Mouse (Mus musculus): Measurements from ENCODE around the gene Dram2. TPM values are rescaled to one million over a fixed set of nuclear protein-coding genes. Genes with fewer than 3 reads are reported as not detected.

The Dram2 gene
- polyA plus RNA-seq, 1 experiment: 28.3 TPM

DNA sequence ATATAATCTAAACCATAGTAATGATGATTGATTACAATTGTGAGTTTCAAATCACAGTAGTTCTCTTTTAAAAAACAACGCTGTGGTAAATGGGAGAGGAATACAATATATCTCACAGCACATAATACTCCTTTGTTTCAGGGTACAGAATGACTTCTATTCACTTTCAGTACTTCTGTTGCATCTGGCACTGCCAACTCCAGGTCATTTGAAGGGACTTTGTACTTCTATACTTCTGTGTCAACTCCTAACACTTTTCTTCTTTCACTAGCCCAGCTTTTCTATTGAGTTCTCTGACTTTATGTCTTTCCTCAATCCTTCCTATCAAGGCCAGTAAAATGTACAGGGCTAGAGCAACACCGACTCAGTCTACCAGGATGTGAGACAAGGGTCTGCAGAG is 21.2 kb upstream of the Dram2 start:
- no peak for TF ChIP-seq POLR2A (IDR thresholded peaks at IDR 0.05; ENCODE audit: control insufficient read depth, extremely low read depth, insufficient read depth, low read length, poor library complexity)
- TF ChIP-seq CTCF (IDR thresholded peaks at IDR 0.05; ENCODE audit: borderline replicate concordance, control insufficient read depth, extremely low read depth, insufficient read depth, low read length, poor library complexity): no peak
- Histone ChIP-seq H3K36me3 (ENCODE audit: control insufficient read depth, insufficient read depth, low read length) (no peaks in the 10 kb centered on the region), H3K27me3 (ENCODE audit: control insufficient read depth, insufficient read depth, low read length) (no peaks in the 10 kb centered on the region), H3K4me3 (ENCODE audit: control insufficient read depth, insufficient read depth, low read length) (no peak overlapping the region), H3K27ac (ENCODE audit: control insufficient read depth, insufficient read depth, low read length) (no peak overlapping the region), H3K4me1 (replicated peaks; ENCODE audit: control insufficient read depth, insufficient read depth, low read length) (no peaks in the 10 kb centered on the region; the same call in 1 of the 2 replicates)
- whole genome bisulfite sequencing: 99% methylated on average over 2 of the region's 2 CpGs
- no peak for DNase-seq

DNA sequence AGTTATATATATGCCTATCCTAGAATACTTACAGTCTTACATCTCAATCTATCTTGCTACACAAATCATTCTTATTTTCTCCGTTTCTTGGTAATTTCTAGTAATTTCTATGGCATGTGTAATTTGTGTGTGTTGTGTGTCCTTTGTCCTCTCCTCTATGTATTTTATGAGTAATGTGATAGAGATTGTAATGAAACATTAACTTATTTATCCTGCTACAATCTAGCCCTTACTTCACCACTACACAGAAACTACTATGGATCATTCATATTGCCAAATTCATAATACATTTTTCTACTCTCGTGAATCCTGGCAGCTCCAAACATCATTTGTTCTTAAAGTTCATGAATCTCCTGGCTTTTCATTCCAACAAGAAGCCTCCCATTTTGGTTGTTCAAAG is 19.6 kb upstream of the Dram2 start:
- no peaks in the 10 kb centered on the region; the same call in 1 of the 2 replicates for H3K4me1 ChIP-seq (replicated peaks; ENCODE audit: control insufficient read depth, insufficient read depth, low read length)
- no peaks in the 10 kb centered on the region for H3K36me3 ChIP-seq (ENCODE audit: control insufficient read depth, insufficient read depth, low read length)
- no peaks in the 10 kb centered on the region for H3K27me3 ChIP-seq (ENCODE audit: control insufficient read depth, insufficient read depth, low read length)
- WGBS: 97% methylated on average over 2 of the region's 2 CpGs
- no peak overlapping the region for H3K4me3 ChIP-seq (ENCODE audit: control insufficient read depth, insufficient read depth, low read length)
- DNase-seq: no peak
- TF ChIP-seq POLR2A (IDR thresholded peaks at IDR 0.05; ENCODE audit: control insufficient read depth, extremely low read depth, insufficient read depth, low read length, poor library complexity): no peak
- TF ChIP-seq CTCF (IDR thresholded peaks at IDR 0.05; ENCODE audit: borderline replicate concordance, control insufficient read depth, extremely low read depth, insufficient read depth, low read length, poor library complexity): no peak
- no peak overlapping the region for H3K27ac ChIP-seq (ENCODE audit: control insufficient read depth, insufficient read depth, low read length)

DNA sequence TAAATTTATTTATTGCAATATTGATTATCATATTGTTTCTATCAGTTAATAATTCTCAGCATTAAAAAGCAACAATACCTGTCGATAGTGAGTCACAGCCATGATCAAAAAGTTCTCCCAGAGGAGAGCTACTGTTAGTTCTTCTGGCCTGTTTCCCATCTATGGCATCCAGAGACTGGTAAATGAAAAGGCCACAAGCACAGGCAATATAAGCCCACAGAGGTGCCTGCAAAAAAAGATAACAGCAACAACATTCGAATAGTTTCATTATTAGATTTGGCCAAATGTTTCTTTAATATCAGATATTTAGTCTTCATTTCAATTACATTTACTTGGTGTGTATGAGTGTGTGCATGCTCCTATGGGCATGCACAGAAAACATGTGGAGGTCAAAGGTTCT is 14.3 kb upstream of the Dram2 start:
- no peak overlapping the region for H3K4me3 ChIP-seq (ENCODE audit: control insufficient read depth, insufficient read depth, low read length)
- no peaks in the 10 kb centered on the region for H3K4me1 ChIP-seq (replicated peaks; ENCODE audit: control insufficient read depth, insufficient read depth, low read length)
- no peaks in the 10 kb centered on the region for H3K27me3 ChIP-seq (ENCODE audit: control insufficient read depth, insufficient read depth, low read length)
- H3K27ac ChIP-seq (ENCODE audit: control insufficient read depth, insufficient read depth, low read length): no peak overlapping the region
- peaks cover 13% of the 10 kb centered on the region for H3K36me3 ChIP-seq (ENCODE audit: control insufficient read depth, insufficient read depth, low read length)
- 91% methylated on average over 2 of the region's 2 CpGs for WGBS
- DNase-seq: no peak
- TF ChIP-seq POLR2A (IDR thresholded peaks at IDR 0.05; ENCODE audit: control insufficient read depth, extremely low read depth, insufficient read depth, low read length, poor library complexity): no peak
- no peak for TF ChIP-seq CTCF (IDR thresholded peaks at IDR 0.05; ENCODE audit: borderline replicate concordance, control insufficient read depth, extremely low read depth, insufficient read depth, low read length, poor library complexity)

DNA sequence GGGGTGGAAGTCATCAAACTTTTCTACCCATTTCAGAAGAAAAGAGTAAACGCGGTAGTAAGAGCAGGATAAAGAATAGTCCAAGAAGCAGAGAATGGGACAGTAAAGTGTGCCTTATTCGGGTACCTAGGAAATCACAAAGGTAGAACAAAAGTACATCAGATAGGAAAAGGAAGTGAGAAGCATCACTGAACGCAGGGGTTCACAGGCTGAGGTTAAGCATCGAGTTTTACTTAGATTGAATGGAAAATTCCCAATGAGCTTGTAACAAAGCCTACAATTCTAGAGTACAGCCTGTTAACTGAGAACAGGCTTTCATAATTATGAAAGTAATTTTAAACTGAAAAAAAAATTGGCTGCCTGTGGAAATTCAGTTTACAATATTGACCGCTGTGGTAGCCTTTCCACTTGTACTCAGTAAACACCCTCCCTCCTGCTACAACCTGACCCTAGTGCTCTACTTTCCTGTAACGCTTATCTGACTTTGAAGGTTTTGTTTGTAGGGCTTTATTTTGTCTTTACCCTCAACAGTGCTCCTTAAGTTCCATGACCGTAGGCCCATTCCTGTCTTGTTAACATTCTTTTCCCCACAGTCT is 2.8 kb upstream of the Dram2 start:
- TF ChIP-seq CTCF (IDR thresholded peaks at IDR 0.05; ENCODE audit: borderline replicate concordance, control insufficient read depth, extremely low read depth, insufficient read depth, low read length, poor library complexity) (no peak), POLR2A (IDR thresholded peaks at IDR 0.05; ENCODE audit: control insufficient read depth, extremely low read depth, insufficient read depth, low read length, poor library complexity) (no peak)
- no peaks in the 10 kb centered on the region for H3K4me1 ChIP-seq (replicated peaks; ENCODE audit: control insufficient read depth, insufficient read depth, low read length)
- H3K27ac ChIP-seq (ENCODE audit: control insufficient read depth, insufficient read depth, low read length): no peak overlapping the region
- no peaks in the 10 kb centered on the region for H3K27me3 ChIP-seq (ENCODE audit: control insufficient read depth, insufficient read depth, low read length)
- H3K36me3 ChIP-seq (ENCODE audit: control insufficient read depth, insufficient read depth, low read length): no peaks in the 10 kb centered on the region
- no peak for DNase-seq
- 77% methylated on average over 8 of the region's 8 CpGs for WGBS
- H3K4me3 ChIP-seq (ENCODE audit: control insufficient read depth, insufficient read depth, low read length): no peak overlapping the region

DNA sequence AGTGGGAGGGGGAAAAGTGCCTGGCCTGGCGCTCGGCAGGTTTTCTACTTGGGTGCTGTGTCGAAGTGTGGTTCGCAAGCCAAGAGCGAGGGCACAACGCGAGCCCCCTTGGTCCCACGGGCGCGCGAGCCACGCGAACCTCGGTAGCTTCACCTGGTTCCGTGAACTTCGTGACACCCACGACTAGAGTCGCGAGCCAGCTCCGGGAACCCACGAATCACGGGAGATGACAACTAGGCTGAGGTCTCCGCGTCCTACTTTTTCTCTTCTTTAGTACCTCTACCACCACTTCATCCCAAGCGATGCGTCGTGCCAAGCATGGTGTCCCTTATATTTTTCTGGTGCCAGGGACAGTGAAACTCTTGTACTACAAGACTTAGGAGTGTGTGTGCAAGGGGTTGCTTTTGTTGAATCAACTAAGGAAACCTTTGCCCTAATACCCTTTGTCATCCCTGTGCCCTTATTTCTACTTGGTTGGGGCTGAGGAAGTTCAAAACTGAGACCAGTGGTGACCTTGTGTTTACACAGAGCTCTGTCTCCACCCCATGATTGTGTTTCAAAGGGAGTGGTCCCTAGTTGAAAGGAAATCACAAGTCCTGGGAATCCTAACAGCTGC is 434 bp downstream of the Dram2 start:
- TF ChIP-seq POLR2A (IDR thresholded peaks at IDR 0.05; ENCODE audit: control insufficient read depth, extremely low read depth, insufficient read depth, low read length, poor library complexity) (no peak), CTCF (IDR thresholded peaks at IDR 0.05; ENCODE audit: borderline replicate concordance, control insufficient read depth, extremely low read depth, insufficient read depth, low read length, poor library complexity) (no peak)
- Histone ChIP-seq H3K4me1 (replicated peaks; ENCODE audit: control insufficient read depth, insufficient read depth, low read length) (no peaks in the 10 kb centered on the region), H3K27me3 (ENCODE audit: control insufficient read depth, insufficient read depth, low read length) (no peaks in the 10 kb centered on the region), H3K27ac (ENCODE audit: control insufficient read depth, insufficient read depth, low read length) (peak overlapping the region; percentile 76), H3K4me3 (ENCODE audit: control insufficient read depth, insufficient read depth, low read length) (peak overlapping the region; percentile 85), H3K36me3 (ENCODE audit: control insufficient read depth, insufficient read depth, low read length) (no peaks in the 10 kb centered on the region)
- WGBS: under 1% methylated on average over 27 of the region's 27 CpGs
- DNase-seq: no peak

DNA sequence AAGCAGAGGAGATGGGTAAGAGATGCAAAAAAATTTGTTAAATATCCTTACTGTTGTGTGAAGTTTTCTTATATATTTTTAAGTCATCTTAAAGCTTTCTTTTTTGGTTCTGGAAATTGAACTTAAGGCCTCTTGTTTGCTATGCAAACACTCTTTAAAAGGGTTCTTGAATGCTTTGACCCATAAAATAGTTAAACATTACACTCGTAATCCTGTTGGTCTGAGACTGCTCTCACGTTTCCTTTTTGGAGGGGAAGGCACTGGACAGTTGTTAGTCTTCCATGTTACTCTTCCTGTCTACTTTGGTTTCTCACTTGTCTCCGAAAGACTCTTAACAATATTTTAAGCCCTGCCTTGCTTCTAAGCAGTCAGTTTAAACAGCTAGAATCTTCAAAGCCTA is 1.4 kb downstream of the Dram2 start:
- H3K27me3 ChIP-seq (ENCODE audit: control insufficient read depth, insufficient read depth, low read length): no peaks in the 10 kb centered on the region
- TF ChIP-seq POLR2A (IDR thresholded peaks at IDR 0.05; ENCODE audit: control insufficient read depth, extremely low read depth, insufficient read depth, low read length, poor library complexity) (no peak), CTCF (IDR thresholded peaks at IDR 0.05; ENCODE audit: borderline replicate concordance, control insufficient read depth, extremely low read depth, insufficient read depth, low read length, poor library complexity) (no peak)
- no peaks in the 10 kb centered on the region for H3K36me3 ChIP-seq (ENCODE audit: control insufficient read depth, insufficient read depth, low read length)
- no peak for DNase-seq
- H3K4me1 ChIP-seq (replicated peaks; ENCODE audit: control insufficient read depth, insufficient read depth, low read length): 0 out of 2 replicates have a peak, but pooled peaks cover under 1% of the 10 kb centered on the region
- no peak overlapping the region for H3K27ac ChIP-seq (ENCODE audit: control insufficient read depth, insufficient read depth, low read length)
- H3K4me3 ChIP-seq (ENCODE audit: control insufficient read depth, insufficient read depth, low read length): no peak overlapping the region
- 80% methylated on average over 3 of the region's 3 CpGs for WGBS
